Mouse (Mus musculus): ENCODE data around the gene Vmn2r83. TPM values are rescaled to one million over a fixed set of nuclear protein-coding genes. Genes with fewer than 3 reads are reported as not detected.

Vmn2r83 gene
- total and polyA plus RNA-seq, 3 experiments, result not detected

DNA sequence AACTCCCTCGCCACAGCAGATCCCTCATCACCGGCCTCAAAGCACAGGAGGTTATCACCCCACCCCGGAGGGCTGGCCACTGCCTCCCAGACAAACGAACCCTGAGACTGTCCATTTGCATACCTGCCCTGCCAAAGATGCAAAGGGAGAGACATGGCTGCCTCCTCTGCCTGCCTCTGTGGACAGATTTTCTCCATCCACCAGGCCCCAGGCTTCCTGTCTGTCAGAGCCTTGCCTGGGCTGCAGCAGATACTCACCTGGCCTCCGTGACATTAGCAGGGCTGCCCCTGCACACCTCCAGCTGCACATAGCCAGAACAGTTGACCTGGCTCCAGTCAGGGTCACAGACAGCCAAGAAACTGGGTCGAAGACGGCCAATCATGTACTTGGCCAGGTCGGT, 61.7 kb downstream of the Vmn2r83 start:
- no peaks in the 10 kb centered on the region for H3K4me1 ChIP-seq (ENCODE audit: control insufficient read depth, insufficient read depth, low read length)
- no peaks in the 10 kb centered on the region for H3K79me2 ChIP-seq (replicated peaks; ENCODE audit: control insufficient read depth, insufficient read depth, low read length)
- intact Hi-C loops (cut with DNase I), result no loop called here
- no peak overlapping the region for H3K9ac ChIP-seq (ENCODE audit: low read depth, low read length)
- no peak overlapping the region for H3K4me3 ChIP-seq
- no peaks in the 10 kb centered on the region for H3K27me3 ChIP-seq (ENCODE audit: control insufficient read depth, insufficient read depth, low read length)
- no peak for DNase-seq
- 72% methylated on average over 8 of the region's 8 CpGs for WGBS
- H3K27ac ChIP-seq, result no peak overlapping the region
- TF ChIP-seq EP300 (IDR thresholded peaks at IDR 0.05; ENCODE audit: insufficient read depth, low read depth, low read length), result no peak
- TF ChIP-seq CTCF (IDR thresholded peaks at IDR 0.05), result no peak
- TF ChIP-seq POLR2A (IDR thresholded peaks at IDR 0.05; ENCODE audit: insufficient read depth, low read depth, low read length), result no peak
- H3K36me3 ChIP-seq (ENCODE audit: control insufficient read depth, insufficient read depth, low read length), result no peaks in the 10 kb centered on the region

DNA sequence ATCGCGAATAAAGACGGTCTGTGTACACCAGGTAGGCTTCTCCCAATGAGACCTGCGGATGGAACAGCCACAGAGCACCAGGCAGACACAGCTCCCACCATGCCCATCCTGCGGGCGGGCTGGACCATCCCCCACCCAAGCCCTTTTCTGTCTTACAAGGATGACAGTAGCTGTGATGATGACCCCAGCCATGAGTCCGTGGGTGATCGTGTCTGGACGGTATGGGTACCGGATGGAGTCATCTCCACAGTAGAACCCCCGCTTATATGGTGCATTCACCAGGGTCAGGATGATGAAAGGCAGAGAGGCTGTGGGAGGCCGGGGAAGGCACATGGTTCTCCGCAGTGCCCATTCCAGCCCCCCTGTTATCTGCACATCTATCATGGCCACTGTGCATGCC, 62.2 kb downstream of the Vmn2r83 start:
- H3K9ac ChIP-seq (ENCODE audit: low read depth, low read length), result no peak overlapping the region
- H3K4me3 ChIP-seq, result no peak overlapping the region
- intact Hi-C loops (cut with DNase I), result no loop called here
- 94% methylated on average over 13 of the region's 13 CpGs for WGBS
- no peaks in the 10 kb centered on the region for H3K36me3 ChIP-seq (ENCODE audit: control insufficient read depth, insufficient read depth, low read length)
- no peaks in the 10 kb centered on the region for H3K27me3 ChIP-seq (ENCODE audit: control insufficient read depth, insufficient read depth, low read length)
- H3K27ac ChIP-seq, result no peak overlapping the region
- H3K4me1 ChIP-seq (ENCODE audit: control insufficient read depth, insufficient read depth, low read length), result no peaks in the 10 kb centered on the region
- TF ChIP-seq POLR2A (IDR thresholded peaks at IDR 0.05; ENCODE audit: insufficient read depth, low read depth, low read length), result no peak
- TF ChIP-seq CTCF (IDR thresholded peaks at IDR 0.05), result no peak
- no peak for TF ChIP-seq EP300 (IDR thresholded peaks at IDR 0.05; ENCODE audit: insufficient read depth, low read depth, low read length)
- no peak for DNase-seq
- no peaks in the 10 kb centered on the region for H3K79me2 ChIP-seq (replicated peaks; ENCODE audit: control insufficient read depth, insufficient read depth, low read length)

- no peak for DNase-seq
- no peaks in the 10 kb centered on the region for H3K36me3 ChIP-seq (ENCODE audit: control insufficient read depth, insufficient read depth, low read length)
- no peak overlapping the region for H3K27ac ChIP-seq
- H3K27me3 ChIP-seq (ENCODE audit: control insufficient read depth, insufficient read depth, low read length), result no peaks in the 10 kb centered on the region
- H3K9ac ChIP-seq (ENCODE audit: low read depth, low read length), result no peak overlapping the region
- H3K4me1 ChIP-seq (ENCODE audit: control insufficient read depth, insufficient read depth, low read length), result no peaks in the 10 kb centered on the region
- no peaks in the 10 kb centered on the region for H3K79me2 ChIP-seq (replicated peaks; ENCODE audit: control insufficient read depth, insufficient read depth, low read length)
- intact Hi-C loops (cut with DNase I), result no loop called here
- TF ChIP-seq POLR2A (IDR thresholded peaks at IDR 0.05; ENCODE audit: insufficient read depth, low read depth, low read length) (no peak), CTCF (IDR thresholded peaks at IDR 0.05) (no peak), EP300 (IDR thresholded peaks at IDR 0.05; ENCODE audit: insufficient read depth, low read depth, low read length) (no peak)
- H3K4me3 ChIP-seq, result no peak overlapping the region
- WGBS, result 91% methylated on average over 3 of the region's 3 CpGs
Measured at GRCm38 (mm10) chr10:79531593-79531992, 63.1 kb downstream of the Vmn2r83 start.

- Histone ChIP-seq H3K4me3 (peak overlapping the region; percentile 51), H3K4me1 (ENCODE audit: control insufficient read depth, insufficient read depth, low read length) (no peaks in the 10 kb centered on the region), H3K36me3 (ENCODE audit: control insufficient read depth, insufficient read depth, low read length) (no peaks in the 10 kb centered on the region), H3K27ac (no peak overlapping the region), H3K27me3 (ENCODE audit: control insufficient read depth, insufficient read depth, low read length) (no peaks in the 10 kb centered on the region), H3K79me2 (replicated peaks; ENCODE audit: control insufficient read depth, insufficient read depth, low read length) (no peaks in the 10 kb centered on the region), H3K9ac (ENCODE audit: low read depth, low read length) (peak overlapping the region; percentile 72; the same call in 1 of the 2 replicates)
- intact Hi-C loops (cut with DNase I), result no loop called here
- WGBS, result 41% methylated on average over 3 of the region's 3 CpGs
- no peak for TF ChIP-seq POLR2A (IDR thresholded peaks at IDR 0.05; ENCODE audit: insufficient read depth, low read depth, low read length)
- TF ChIP-seq EP300 (IDR thresholded peaks at IDR 0.05; ENCODE audit: insufficient read depth, low read depth, low read length), result no peak
- no peak for TF ChIP-seq CTCF (IDR thresholded peaks at IDR 0.05)
- DNase-seq, result peak in 1 of 2 experiments; percentile 1
Measured at GRCm38 (mm10) chr10:79532678-79533077, 64.1 kb downstream of the Vmn2r83 start.

DNA sequence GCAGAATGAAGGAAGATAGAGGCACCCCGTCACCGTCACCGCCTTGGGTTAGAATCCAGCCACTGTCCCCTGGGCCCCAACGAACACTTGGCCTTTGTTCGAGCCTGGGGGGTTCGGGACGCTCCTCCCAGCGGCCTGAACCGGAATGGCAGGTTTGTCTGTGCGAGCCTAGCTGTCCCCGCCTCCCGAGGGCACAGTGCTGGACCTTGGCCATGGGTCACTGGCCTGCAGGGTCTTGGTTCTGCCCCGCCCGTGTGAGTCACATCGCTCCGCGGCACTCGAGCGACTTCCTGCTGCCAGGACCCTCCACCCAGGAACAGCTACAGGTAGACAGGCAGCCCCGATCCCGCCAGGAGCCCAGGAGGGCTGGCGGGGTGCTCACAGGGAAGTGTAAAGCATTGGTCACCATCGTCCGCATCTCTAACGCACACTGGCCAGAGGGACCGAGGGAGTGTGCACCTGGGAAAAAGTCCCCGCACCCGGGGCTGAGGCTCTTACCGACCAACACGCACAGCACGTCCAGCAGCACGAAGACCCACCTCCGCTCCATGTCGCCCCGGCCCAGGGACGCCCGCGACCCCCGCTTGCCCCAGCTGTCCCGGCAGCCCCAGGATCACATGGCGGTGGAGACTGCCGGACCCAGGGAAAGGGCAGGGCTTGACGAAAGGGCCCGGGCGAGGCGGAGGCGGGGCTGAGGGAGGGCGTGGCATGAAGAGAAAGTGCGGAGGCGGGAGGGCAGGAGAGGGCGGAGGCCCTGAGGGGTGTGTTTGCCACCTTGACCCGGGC, 64.8 kb downstream of the Vmn2r83 start, which contains the start of gene Plpp2:
TSS of gene Plpp2 (minus strand) at position 671 of the 786 bp plus-strand sequence.
- peak; percentile 76 to 78 for DNase-seq
- no peak within 1 kb of the TSS for H3K27ac ChIP-seq
- H3K27me3 ChIP-seq (ENCODE audit: control insufficient read depth, insufficient read depth, low read length), result no peaks in the 10 kb centered on the region
- TF ChIP-seq POLR2A (IDR thresholded peaks at IDR 0.05; ENCODE audit: insufficient read depth, low read depth, low read length), result no peak
- TF ChIP-seq CTCF (IDR thresholded peaks at IDR 0.05), result peak; percentile 73
- intact Hi-C loops (cut with DNase I), result no loop called here
- H3K36me3 ChIP-seq (ENCODE audit: control insufficient read depth, insufficient read depth, low read length), result no peaks in the 10 kb centered on the region
- 2% methylated on average over 50 of the region's 52 CpGs for WGBS
- peak within 1 kb of the TSS; percentile 51 for H3K4me3 ChIP-seq
- H3K9ac ChIP-seq (ENCODE audit: low read depth, low read length), result peak within 1 kb of the TSS; percentile 72
- H3K79me2 ChIP-seq (replicated peaks; ENCODE audit: control insufficient read depth, insufficient read depth, low read length), result no peaks in the 10 kb centered on the region
- H3K4me1 ChIP-seq (ENCODE audit: control insufficient read depth, insufficient read depth, low read length), result no peaks in the 10 kb centered on the region

DNA sequence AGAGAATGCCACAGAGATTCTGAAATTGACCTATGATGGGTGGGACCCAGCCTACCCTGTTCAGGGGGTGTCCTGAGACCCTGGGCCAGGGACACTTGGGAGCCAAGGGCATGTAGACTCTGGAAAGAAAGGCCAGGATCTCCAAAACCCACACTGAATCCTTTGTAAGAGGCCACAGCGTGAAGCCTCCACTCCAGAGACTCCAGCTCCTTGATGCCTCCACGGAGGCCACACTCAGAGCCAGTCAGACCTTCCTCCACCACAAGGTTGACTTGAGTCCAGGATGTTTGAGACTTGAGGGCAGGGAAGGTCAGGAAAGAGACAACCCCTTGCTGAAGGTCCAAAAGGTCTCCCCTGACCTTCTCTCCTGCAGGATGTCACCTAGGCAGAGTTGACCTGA, 65.9 kb downstream of the Vmn2r83 start:
- peak in 1 of 2 experiments; percentile 13 for DNase-seq

More for the DNA sequence above, 65.9 kb downstream of the Vmn2r83 start:
- Histone ChIP-seq H3K27ac (no peak overlapping the region), H3K4me1 (ENCODE audit: control insufficient read depth, insufficient read depth, low read length) (no peaks in the 10 kb centered on the region), H3K79me2 (replicated peaks; ENCODE audit: control insufficient read depth, insufficient read depth, low read length) (no peaks in the 10 kb centered on the region), H3K36me3 (ENCODE audit: control insufficient read depth, insufficient read depth, low read length) (no peaks in the 10 kb centered on the region), H3K9ac (ENCODE audit: low read depth, low read length) (no peak overlapping the region), H3K4me3 (no peak overlapping the region), H3K27me3 (ENCODE audit: control insufficient read depth, insufficient read depth, low read length) (no peaks in the 10 kb centered on the region)
- 87% methylated on average over 2 of the region's 2 CpGs for WGBS
- intact Hi-C loops (cut with DNase I), result no loop called here
- no peak for TF ChIP-seq POLR2A (IDR thresholded peaks at IDR 0.05; ENCODE audit: insufficient read depth, low read depth, low read length)
- no peak for TF ChIP-seq CTCF (IDR thresholded peaks at IDR 0.05)
- no peak for TF ChIP-seq EP300 (IDR thresholded peaks at IDR 0.05; ENCODE audit: insufficient read depth, low read depth, low read length)

Measured in heart, adult 2 months (tissue).